Mouse (Mus musculus) cerebellum, adult 11 months (tissue): ENCODE data around the gene Serinc3.
"Not testable (repeated sequence)": the region's sequence is repeated elsewhere in the genome, so short reads cannot be mapped to it uniquely, and the experiment has no call there.

Experiments
- DNase-seq: peaks from one replicate; pipeline ENCODE4 v3.0.0; 2022

Serinc3 gene

DNA sequence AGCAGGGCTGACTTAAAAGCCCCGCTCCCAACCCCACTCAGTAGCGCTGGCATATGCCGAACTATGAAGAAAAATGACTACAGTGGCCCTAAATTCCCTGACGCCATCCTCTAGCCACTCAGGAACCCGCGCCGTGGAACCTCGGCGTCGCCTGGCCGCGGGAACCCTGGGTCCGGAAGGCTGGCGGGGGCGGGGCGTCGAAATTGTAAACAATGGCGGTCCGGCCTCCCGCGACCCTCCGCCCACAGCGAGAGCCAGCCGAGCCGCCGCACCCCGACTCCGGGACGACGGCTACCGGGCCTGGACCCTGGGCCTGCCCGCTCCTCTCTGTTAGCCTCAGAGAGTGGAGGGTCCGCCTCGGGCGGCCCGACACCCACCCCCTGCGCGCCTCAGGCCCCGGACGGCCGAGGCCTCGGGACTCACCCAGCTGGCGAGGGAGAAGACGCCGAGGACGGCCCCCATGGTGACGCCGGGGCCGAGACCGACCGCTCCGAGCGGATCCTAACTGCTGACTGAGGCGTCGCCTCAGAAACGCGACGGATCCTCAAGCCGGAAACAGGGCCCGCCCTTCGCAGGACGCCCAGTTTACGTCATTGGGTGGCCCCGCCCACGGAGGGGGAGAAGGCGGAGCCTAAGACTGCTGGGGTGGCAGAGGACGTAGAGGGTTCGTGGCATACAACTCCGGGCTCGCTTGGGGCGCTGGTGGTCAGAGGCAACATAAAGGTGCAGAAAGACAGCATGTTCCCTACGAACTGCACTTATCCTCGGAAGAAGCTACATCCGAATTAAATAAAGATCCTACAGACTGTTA is at the start of gene Serinc3:
TSS of gene Serinc3 (minus strand) at position 557 of the 811 bp plus-strand sequence.
- peak; percentile 99 for DNase-seq

DNA sequence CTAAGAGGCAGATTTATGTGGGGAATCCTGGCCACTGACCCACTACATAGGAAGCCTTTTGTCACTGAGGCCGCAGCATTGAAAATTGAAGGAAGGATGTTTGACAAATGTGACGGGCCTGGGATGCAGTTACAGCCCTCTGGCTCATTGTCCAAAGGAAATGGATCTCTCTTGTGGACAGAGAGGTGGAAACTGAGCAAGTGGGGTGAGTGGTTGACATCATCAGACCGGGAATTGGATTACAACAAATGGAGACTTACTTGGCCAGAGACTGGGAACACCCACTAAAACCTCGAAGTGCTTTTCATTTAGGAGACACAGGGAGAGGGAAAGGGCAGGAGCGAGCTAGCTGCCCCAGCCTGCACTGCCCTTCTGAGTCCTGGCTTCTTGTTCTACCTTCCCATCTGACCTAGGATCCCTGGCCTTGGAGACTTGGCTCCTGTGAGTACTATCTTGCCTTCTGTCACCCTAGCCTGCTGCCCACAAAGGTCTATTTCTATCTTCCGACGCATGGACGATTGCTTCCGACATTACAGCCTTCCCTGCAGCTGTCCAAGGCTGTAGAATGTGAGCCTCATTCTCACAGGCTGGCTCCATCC is 48.9 kb upstream of the Serinc3 start:
- DNase-seq = no peak

GRCm38 (mm10) chr2:163692873-163693612 is 48.1 kb upstream of the Serinc3 start:
- DNase-seq = no peak

GRCm38 (mm10) chr2:163691846-163692605 is 47.1 kb upstream of the Serinc3 start:
- no peak for DNase-seq

- no peak for DNase-seq
Observed at GRCm38 (mm10) chr2:163690409-163691304, 45.7 kb upstream of the Serinc3 start.

GRCm38 (mm10) chr2:163689771-163690170 is 44.8 kb upstream of the Serinc3 start:
- no peak for DNase-seq

DNA sequence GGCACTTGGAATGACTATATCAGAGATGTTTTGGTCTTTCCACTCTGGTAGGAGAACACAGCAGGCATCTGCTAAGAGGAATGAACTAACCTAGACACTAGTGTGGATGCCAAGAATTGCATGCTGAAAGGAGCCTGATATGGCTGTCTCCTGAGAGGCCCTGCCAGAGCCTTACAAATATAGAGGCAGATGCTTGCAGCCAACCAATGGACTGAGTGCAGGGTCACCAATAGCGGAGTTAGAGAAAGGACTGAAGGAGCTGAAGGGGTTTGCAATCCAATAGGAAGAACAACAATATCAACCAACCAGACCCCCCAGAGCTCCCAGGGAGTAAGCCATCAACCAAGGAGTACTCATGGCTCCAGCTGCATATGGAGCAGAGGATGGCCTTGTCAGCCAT is 43.4 kb upstream of the Serinc3 start:
- not testable (repeated sequence) for DNase-seq

GRCm38 (mm10) chr2:163686886-163687285 is 42.0 kb upstream of the Serinc3 start:
- DNase-seq = no peak

- DNase-seq = no peak
Observed at GRCm38 (mm10) chr2:163686233-163686632, 41.3 kb upstream of the Serinc3 start.

DNA sequence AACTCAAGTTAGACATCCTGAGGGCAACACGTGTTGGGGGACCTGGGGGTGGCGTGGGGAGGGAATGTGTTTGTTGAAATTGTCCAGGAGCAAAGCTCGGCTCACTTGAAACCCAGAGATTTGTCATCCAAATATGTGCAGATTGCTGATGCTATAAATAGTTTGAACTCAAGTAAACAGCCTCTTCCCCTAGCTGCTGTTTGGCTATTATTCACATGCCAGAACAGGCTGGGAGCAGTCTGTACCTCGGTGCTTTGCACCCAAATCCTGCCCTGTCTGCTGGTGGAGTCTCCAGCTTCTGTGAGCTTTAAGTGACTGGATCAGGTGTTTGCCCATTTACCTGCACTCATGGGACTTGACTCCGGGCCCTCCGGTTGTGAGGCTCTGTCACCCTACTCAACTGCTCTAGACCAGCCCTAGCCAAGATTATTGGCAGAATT is 40.9 kb upstream of the Serinc3 start:
- DNase-seq = peak; percentile 59

DNA sequence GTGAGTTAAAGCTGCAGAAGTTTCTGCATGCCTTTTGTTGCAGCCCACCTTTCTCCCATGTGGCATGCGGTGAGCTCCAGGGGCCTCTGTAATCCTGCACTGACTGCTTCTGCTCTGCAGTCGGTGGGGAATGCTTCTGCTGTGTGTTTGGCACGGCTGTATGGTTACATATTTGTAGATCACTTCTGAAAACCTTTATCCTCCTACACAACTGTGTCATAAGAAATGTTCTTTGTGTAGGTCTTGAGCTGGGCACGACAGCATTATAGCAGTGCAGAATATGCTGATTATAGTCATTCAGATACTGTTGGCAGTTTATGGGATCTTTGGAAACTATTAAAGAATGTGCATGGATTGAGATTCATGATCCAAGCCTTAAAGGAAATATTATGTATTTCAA is 40.4 kb upstream of the Serinc3 start:
- no peak for DNase-seq

DNA sequence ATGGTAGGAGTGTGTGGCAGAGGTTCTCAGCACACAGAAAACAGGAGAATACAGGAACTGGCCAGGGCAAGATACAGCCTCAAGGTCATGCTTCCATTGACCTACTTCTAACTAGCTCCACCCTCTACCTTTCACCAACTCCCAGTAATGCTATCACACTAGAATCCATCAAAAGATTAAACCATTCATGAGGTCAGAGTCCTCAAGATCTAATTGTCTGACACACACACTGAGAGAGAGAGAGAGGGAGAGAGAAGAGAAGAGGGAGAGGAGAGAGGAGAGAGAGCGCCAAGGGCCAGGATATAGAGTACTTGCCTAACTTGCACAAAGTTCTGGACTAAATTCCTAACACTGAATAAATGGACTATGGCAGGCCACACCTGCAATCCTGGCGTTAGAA is 37.4 kb upstream of the Serinc3 start:
- no peak for DNase-seq

DNA sequence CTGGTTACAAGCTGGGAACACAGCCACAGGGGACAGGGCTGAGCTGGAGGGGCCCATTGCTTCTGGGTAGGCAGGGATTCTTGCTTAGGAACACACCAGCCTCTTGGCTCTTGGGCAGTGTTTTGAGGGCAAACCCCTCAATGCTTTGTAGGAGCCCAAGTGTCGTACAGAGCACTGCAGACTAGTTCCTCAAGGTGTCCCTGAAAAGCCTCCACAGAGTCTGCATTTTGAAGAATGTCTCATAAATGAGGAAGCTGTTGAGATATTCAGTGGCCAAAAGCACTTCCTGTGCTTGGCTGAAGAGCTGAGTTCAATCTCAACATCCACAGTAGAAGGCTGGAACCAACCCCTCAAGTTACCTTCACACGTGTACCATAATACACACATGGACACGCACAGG is 31.8 kb upstream of the Serinc3 start:
- no peak for DNase-seq

DNA sequence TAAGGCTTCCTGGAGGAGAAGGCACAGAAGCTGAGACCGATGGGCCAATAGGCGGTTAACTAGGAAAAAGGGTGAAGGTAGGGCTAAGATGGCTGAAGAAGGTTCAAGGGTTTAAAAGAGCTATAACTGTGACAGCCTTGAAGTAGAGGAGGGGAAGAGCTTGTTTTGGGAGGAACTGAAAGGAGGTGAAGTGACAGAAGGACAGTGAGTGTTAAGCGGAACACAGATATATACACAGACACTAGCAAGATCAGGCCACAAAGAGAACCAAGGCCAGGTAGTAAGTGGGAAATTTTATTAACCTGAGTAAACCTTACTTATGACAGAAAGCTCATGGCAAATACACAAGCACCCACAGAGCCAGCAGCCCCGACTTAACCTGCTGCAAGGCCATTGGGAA is 31.4 kb upstream of the Serinc3 start:
- DNase-seq = no peak

DNA sequence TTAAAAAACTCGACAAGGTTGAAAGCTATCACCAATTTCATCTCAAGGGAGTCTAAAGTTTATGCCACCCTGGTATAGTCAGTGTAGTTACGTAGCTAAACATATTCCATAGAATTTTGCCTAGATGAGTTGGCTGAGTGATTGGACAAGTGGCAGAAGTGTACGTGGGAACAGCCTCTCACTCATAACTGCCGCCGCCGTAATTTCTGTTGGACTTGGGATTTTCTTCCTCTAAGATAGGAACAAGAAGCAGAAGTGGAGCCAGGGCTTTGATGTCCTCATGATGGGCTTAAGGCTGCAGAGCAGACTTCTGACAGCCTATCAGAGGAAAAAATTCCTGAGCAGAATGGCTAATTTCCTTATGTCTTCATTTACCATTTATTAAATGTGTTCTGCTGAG is 30.7 kb upstream of the Serinc3 start:
- DNase-seq = no peak

GRCm38 (mm10) chr2:163675144-163675619 is 30.3 kb upstream of the Serinc3 start:
- peak; percentile 58 for DNase-seq

GRCm38 (mm10) chr2:163674397-163674796 is 29.5 kb upstream of the Serinc3 start:
- DNase-seq = no peak

GRCm38 (mm10) chr2:163670872-163671594 is 26.1 kb upstream of the Serinc3 start:
- no peak for DNase-seq

DNA sequence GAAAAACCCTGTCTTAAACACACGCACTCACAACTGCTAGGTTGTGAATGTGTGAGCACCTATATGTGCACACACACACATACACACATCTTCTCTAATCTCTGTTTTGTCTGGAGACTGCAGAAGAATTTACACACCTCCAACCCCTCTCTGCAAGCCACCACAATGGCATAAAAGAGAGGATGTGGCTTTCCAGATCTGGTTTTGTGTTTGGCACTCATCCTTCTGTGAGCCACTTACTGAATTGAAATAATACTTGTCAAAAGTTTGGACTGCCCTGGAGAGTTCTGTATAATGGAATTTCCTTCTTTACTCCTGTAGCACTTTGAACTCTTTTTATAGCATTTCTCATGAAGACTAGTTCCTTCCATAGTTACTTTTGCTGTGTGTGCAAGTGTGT is 22.1 kb upstream of the Serinc3 start:
- DNase-seq = no peak

- no peak for DNase-seq
Observed at GRCm38 (mm10) chr2:163663930-163664329, 19.0 kb upstream of the Serinc3 start.

DNA sequence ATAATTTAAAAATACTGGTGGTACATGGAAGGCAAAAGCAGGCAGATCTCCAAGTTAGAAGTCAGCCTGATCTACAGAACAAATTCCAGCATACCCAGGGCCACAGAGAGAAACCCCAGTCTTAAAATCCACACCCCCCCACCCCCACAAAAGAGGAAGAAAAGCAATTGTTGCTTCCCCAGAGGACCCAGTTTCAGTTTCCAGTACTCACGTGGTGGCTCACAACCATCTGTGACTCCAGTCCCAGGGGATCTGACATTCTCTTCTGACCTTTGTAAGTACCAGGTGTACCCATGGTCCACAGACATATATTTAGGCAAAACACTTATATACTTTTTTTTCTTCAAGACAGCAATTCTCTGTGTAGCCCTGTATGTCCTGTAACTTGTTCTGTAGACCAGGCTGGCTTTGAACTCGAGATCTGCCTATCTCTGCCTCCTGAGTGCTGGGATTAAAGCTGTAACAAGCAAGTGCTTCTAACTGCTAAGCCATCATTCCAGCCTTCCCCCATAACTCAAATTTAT is 17.8 kb upstream of the Serinc3 start:
- no peak for DNase-seq
